Mouse (Mus musculus) thymus, adult 2 months (tissue): ENCODE measurements at regions not wholly inside any gene's neighbourhood (a gene's known extent, or its start where the extent isn't known, plus 50 kb on each side); places are given as distances from the start of the nearest gene placed in this dataset.

Experiments used
- DNase-seq: peaks from one replicate; pipeline ENCODE4 v3.0.0; 2021
- H3K27ac ChIP-seq: fragments of 200-500 bp; 2 replicates; pipeline ENCODE4 v1.5.1; 2012; ENCODE audit warnings: low read length, control low read depth; ENCODE audit not compliant: control insufficient read depth, insufficient read depth
- H3K27me3 ChIP-seq: fragments of 200-500 bp; 2 replicates; pipeline ENCODE4 v1.6.1; 2012; ENCODE audit warnings: mild to moderate bottlenecking, low read length, moderate library complexity, mixed read lengths; ENCODE audit not compliant: control insufficient read depth, insufficient read depth
- H3K36me3 ChIP-seq: fragments of 200-500 bp; 2 replicates; pipeline ENCODE4 v1.6.1; 2012; ENCODE audit warnings: mild to moderate bottlenecking, low read length, moderate library complexity; ENCODE audit not compliant: control insufficient read depth, insufficient read depth
- H3K4me1 ChIP-seq: fragments of 200-500 bp; replicated peaks from 2 replicates; pipeline ENCODE4 v1.6.1; 2012; ENCODE audit warnings: low read length; ENCODE audit not compliant: control insufficient read depth, insufficient read depth
- H3K4me3 ChIP-seq: fragments of 200-500 bp; 2 replicates; pipeline ENCODE4 v1.5.1; 2012; ENCODE audit warnings: mild to moderate bottlenecking, low read length, control low read depth, moderate library complexity; ENCODE audit not compliant: control insufficient read depth, insufficient read depth
- CTCF ChIP-seq: fragments of 200-500 bp; IDR thresholded peaks from 2 replicates; pipeline ENCODE4 v1.5.1; 2012; ENCODE audit warnings: mild to moderate bottlenecking, control low read depth, low read length, moderate library complexity, borderline replicate concordance; ENCODE audit not compliant: control insufficient read depth, poor library complexity, insufficient read depth; ENCODE audit errors: extremely low read depth
- POLR2A ChIP-seq: fragments of 200-500 bp; IDR thresholded peaks from 2 replicates; pipeline ENCODE4 v1.6.1; 2012; ENCODE audit warnings: mild to moderate bottlenecking, low read length, control low read depth, moderate library complexity; ENCODE audit not compliant: control insufficient read depth, poor library complexity, insufficient read depth; ENCODE audit errors: extremely low read depth
- WGBS: fragments of 180-500 bp; shearing (Covaris S2); methylation state at CpG from one replicate; pipeline ENCODE4 v1.1.7; 2018; 5-methylcytosine and 5-hydroxymethylcytosine counted together

- Histone ChIP-seq H3K4me3 (no peak overlapping the region), H3K36me3 (no peaks in the 10 kb centered on the region), H3K27me3 (no peaks in the 10 kb centered on the region), H3K4me1 (no peaks in the 10 kb centered on the region), H3K27ac (no peak overlapping the region)
- TF ChIP-seq POLR2A, result no peak
- TF ChIP-seq CTCF, result no peak
- WGBS, result 60% methylated on average over 1 of the region's 1 CpGs
- no peak for DNase-seq
Measured at GRCm38 (mm10) chr3:131895057-131895456, 190.0 kb upstream of the Dkk2 start.

GRCm38 (mm10) chr3:131913534-131913933, 171.6 kb upstream of the Dkk2 start:
- no peak overlapping the region for H3K27ac ChIP-seq
- no peak for DNase-seq
- H3K4me1 ChIP-seq, result no peaks in the 10 kb centered on the region
- no peak overlapping the region for H3K4me3 ChIP-seq
- no peak for TF ChIP-seq CTCF
- TF ChIP-seq POLR2A, result no peak
- no peaks in the 10 kb centered on the region for H3K36me3 ChIP-seq
- H3K27me3 ChIP-seq, result no peaks in the 10 kb centered on the region
- 92% methylated on average over 6 of the region's 6 CpGs for WGBS

- 93% methylated on average over 3 of the region's 3 CpGs for WGBS
- Histone ChIP-seq H3K36me3 (no peaks in the 10 kb centered on the region), H3K27me3 (no peaks in the 10 kb centered on the region), H3K4me3 (no peak overlapping the region), H3K27ac (no peak overlapping the region), H3K4me1 (no peaks in the 10 kb centered on the region)
- no peak for DNase-seq
- no peak for TF ChIP-seq CTCF
- no peak for TF ChIP-seq POLR2A
Measured at GRCm38 (mm10) chr3:131914372-131914771, 170.7 kb upstream of the Dkk2 start.

DNA sequence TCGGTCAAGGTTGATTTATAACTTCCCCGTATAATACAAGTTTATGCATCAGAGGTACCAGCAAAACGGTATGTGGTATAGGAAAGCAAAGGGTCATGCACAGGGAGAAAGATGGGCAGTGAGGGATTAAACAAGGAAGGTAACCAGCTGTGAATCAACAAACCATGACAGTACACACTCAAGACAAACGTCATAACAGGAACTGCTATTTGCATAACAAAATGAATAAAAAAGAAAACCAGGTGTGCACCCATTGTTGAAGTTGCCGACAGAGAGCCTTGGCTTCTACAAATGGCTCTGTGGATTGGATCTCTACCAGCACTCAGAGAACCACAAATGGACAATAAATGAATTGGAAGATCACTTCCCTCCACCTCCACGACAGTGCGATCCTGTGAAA, 170.1 kb upstream of the Dkk2 start:
- no peak for TF ChIP-seq CTCF
- TF ChIP-seq POLR2A, result no peak
- WGBS, result 63% methylated on average over 7 of the region's 7 CpGs
- DNase-seq, result no peak
- Histone ChIP-seq H3K4me3 (no peak overlapping the region), H3K27ac (no peak overlapping the region), H3K36me3 (no peaks in the 10 kb centered on the region), H3K4me1 (no peaks in the 10 kb centered on the region), H3K27me3 (no peaks in the 10 kb centered on the region)

- TF ChIP-seq POLR2A, result no peak
- TF ChIP-seq CTCF, result no peak
- WGBS, result 93% methylated on average over 13 of the region's 13 CpGs
Measured at GRCm38 (mm10) chr3:131917734-131918534, 167.2 kb upstream of the Dkk2 start.

DNA sequence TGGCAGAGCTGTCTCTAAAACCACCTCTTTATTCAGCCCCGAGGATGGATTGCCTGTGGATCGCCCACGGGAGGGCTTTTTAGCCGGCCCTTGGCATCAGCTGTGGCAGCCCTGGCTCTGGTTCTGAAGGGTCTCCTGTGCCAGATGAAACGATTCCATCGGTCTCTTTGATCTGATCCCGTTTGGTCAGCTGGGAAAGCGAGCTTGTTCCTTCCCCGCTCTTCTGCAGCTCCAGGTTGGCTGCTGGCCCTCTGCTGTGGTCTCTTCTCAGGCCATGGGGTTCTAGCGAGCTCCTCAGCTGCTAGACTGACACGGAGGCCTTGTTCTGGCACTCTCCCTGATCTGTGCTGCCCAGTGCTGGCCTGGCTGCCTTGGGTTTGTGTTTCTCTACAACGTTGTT, 165.6 kb upstream of the Dkk2 start:
- Histone ChIP-seq H3K27ac (no peak overlapping the region), H3K36me3 (no peaks in the 10 kb centered on the region), H3K4me1 (no peaks in the 10 kb centered on the region), H3K4me3 (no peak overlapping the region), H3K27me3 (no peaks in the 10 kb centered on the region)
- 73% methylated on average over 12 of the region's 12 CpGs for WGBS
- DNase-seq, result no peak
- TF ChIP-seq POLR2A, result no peak

More at GRCm38 (mm10) chr3:131917734-131918534, 167.2 kb upstream of the Dkk2 start:
- Histone ChIP-seq H3K4me3 (no peak overlapping the region), H3K27me3 (no peaks in the 10 kb centered on the region), H3K36me3 (no peaks in the 10 kb centered on the region), H3K27ac (no peak overlapping the region), H3K4me1 (no peaks in the 10 kb centered on the region)
- DNase-seq, result no peak

- Histone ChIP-seq H3K27me3 (no peaks in the 10 kb centered on the region), H3K27ac (no peak overlapping the region), H3K36me3 (no peaks in the 10 kb centered on the region), H3K4me1 (no peaks in the 10 kb centered on the region), H3K4me3 (no peak overlapping the region)
- 91% methylated on average over 6 of the region's 6 CpGs for WGBS
- no peak for DNase-seq
- TF ChIP-seq POLR2A, result no peak
- no peak for TF ChIP-seq CTCF
Measured at GRCm38 (mm10) chr3:131921161-131921560, 163.9 kb upstream of the Dkk2 start.

- WGBS, result 58% methylated on average over 1 of the region's 1 CpGs
- Histone ChIP-seq H3K27me3 (no peaks in the 10 kb centered on the region), H3K27ac (no peak overlapping the region), H3K4me1 (no peaks in the 10 kb centered on the region), H3K36me3 (no peaks in the 10 kb centered on the region), H3K4me3 (no peak overlapping the region)
- TF ChIP-seq CTCF (no peak), POLR2A (no peak)
- DNase-seq, result no peak
Measured at GRCm38 (mm10) chr3:131922733-131923132, 162.4 kb upstream of the Dkk2 start.
